Mouse (Mus musculus): ENCODE results near the gene Cep112.

The Cep112 gene

GRCm38 (mm10) chr11:108909396-108910195 lies 484.6 kb downstream of the Cep112 start:
- DNase-seq (ENCODE audit: low spot score in 2 of 2) = no peak
